Mouse (Mus musculus) MEL (cell line): Measurements from ENCODE around the gene Sept6. TPM values are rescaled to one million over a fixed set of nuclear protein-coding genes. Genes with fewer than 3 reads are reported as not detected.

Experiments used
- DNase-seq: peaks from one replicate; pipeline ENCODE4 v3.0.0; 2011; ENCODE audit warnings: low read depth, low spot score
- H3K27ac ChIP-seq: 2 replicates; pipeline ENCODE4 v1.5.1; 2012; ENCODE audit warnings: low read depth, mild to moderate bottlenecking, control low read depth, low read length, moderate library complexity; ENCODE audit not compliant: control insufficient read depth
- H3K27me3 ChIP-seq, 2 experiments: fragments of 150-350 bp in 1 of 2; sonication (generic) in 1 of 2; 2 replicates each; pipeline ENCODE4 v1.6.1; 2012; ENCODE audit warnings: low read length in 2 of 2, mild to moderate bottlenecking in 2 of 2, improper control_type of control experiment in 1 of 2, moderate library complexity in 1 of 2; ENCODE audit not compliant: insufficient read depth in 2 of 2, control insufficient read depth in 1 of 2
- H3K36me3 ChIP-seq, 2 experiments: 2 replicates each; pipeline ENCODE4 v1.6.1; 2012 to 2014; ENCODE audit warnings: low read length in 2 of 2, improper control_type of control experiment in 1 of 2, inconsistent platforms in 1 of 2, mild to moderate bottlenecking in 1 of 2; ENCODE audit not compliant: insufficient read depth in 2 of 2, control insufficient read depth in 1 of 2
- H3K4me1 ChIP-seq, 2 experiments: fragments of 150-350 bp in 1 of 2; sonication (generic) in 1 of 2; 2 replicates each; pipeline ENCODE4 v1.6.1; 2012; ENCODE audit warnings: low read length in 2 of 2, improper control_type of control experiment in 1 of 2, mild to moderate bottlenecking in 1 of 2; ENCODE audit not compliant: insufficient read depth in 2 of 2, control insufficient read depth in 1 of 2
- H3K4me3 ChIP-seq, 2 experiments: fragments of 150-350 bp in 1 of 2; sonication (generic) in 1 of 2; 2 replicates each; pipeline ENCODE4 v1.5.1; 2012; ENCODE audit warnings: low read depth in 2 of 2, low read length in 2 of 2, mild to moderate bottlenecking in 2 of 2, moderate library complexity in 2 of 2, control low read depth in 1 of 2, improper control_type of control experiment in 1 of 2; ENCODE audit not compliant: control insufficient read depth in 1 of 2, insufficient read depth in 1 of 2
- H3K79me2 ChIP-seq: 2 replicates; pipeline ENCODE4 v1.6.1; 2012; ENCODE audit warnings: mild to moderate bottlenecking, low read length, moderate library complexity; ENCODE audit not compliant: control insufficient read depth, poor library complexity, insufficient read depth
- H3K9ac ChIP-seq: 2 replicates; pipeline ENCODE4 v1.6.1; 2012; ENCODE audit warnings: low read depth, mild to moderate bottlenecking, control low read depth, low read length, moderate library complexity; ENCODE audit not compliant: control insufficient read depth, poor library complexity, severe bottlenecking
- H3K9me3 ChIP-seq: fragments of 150-350 bp; sonication (generic); replicated peaks from 2 replicates; pipeline ENCODE4 v1.6.1; 2012; ENCODE audit warnings: mild to moderate bottlenecking, low read length, improper control_type of control experiment, moderate library complexity; ENCODE audit not compliant: insufficient read depth
- BHLHE40 ChIP-seq: IDR thresholded peaks from 2 replicates; pipeline ENCODE4 v1.6.1; 2012; ENCODE audit warnings: low read depth, mild to moderate bottlenecking, inconsistent platforms, low read length, improper control_type of control experiment, borderline replicate concordance
- CHD1 ChIP-seq: IDR thresholded peaks from 2 replicates; pipeline ENCODE4 v1.6.1; 2012; ENCODE audit warnings: low read depth, mild to moderate bottlenecking, inconsistent platforms, low read length, improper control_type of control experiment
- CTCF ChIP-seq, 3 experiments: IDR thresholded peaks in 2 of 3; conservative IDR thresholded peaks in 1 of 3; 2 replicates each; pipeline ENCODE4 v1.5.1; 2011 to 2012; ENCODE audit warnings: low read length in 3 of 3, low read depth in 2 of 3, mild to moderate bottlenecking in 2 of 3, improper control_type of control experiment in 1 of 3, inconsistent platforms in 1 of 3, mixed read lengths in 1 of 3, moderate library complexity in 1 of 3; ENCODE audit not compliant: control insufficient read depth in 1 of 3, insufficient read depth in 1 of 3, poor library complexity in 1 of 3, severe bottlenecking in 1 of 3
- E2F4 ChIP-seq: IDR thresholded peaks from 2 replicates; pipeline ENCODE4 v1.6.1; 2011; ENCODE audit warnings: low read depth, low read length, improper control_type of control experiment, borderline replicate concordance
- ELF1 ChIP-seq: IDR thresholded peaks from 2 replicates; pipeline ENCODE4 v1.6.1; 2014; ENCODE audit warnings: low read depth, mild to moderate bottlenecking, inconsistent platforms, low read length, improper control_type of control experiment, moderate library complexity
- HCFC1 ChIP-seq: IDR thresholded peaks from 2 replicates; pipeline ENCODE4 v1.6.1; 2012; ENCODE audit warnings: low read depth, mild to moderate bottlenecking, inconsistent platforms, low read length, improper control_type of control experiment, moderate library complexity
- JUND ChIP-seq: IDR thresholded peaks from 2 replicates; pipeline ENCODE4 v1.6.1; 2011; ENCODE audit warnings: low read depth, mild to moderate bottlenecking, improper control_type of control experiment, low read length
- MAX ChIP-seq: IDR thresholded peaks from 2 replicates; pipeline ENCODE4 v1.6.1; 2011; ENCODE audit warnings: low read length, improper control_type of control experiment
- MAZ ChIP-seq: IDR thresholded peaks from 2 replicates; pipeline ENCODE4 v1.6.1; 2012; ENCODE audit warnings: low read depth, mild to moderate bottlenecking, inconsistent platforms, low read length, improper control_type of control experiment
- MEF2A ChIP-seq: IDR thresholded peaks from 2 replicates; pipeline ENCODE4 v1.6.1; 2014; ENCODE audit warnings: low read depth, mild to moderate bottlenecking, inconsistent platforms, low read length, improper control_type of control experiment; ENCODE audit not compliant: poor library complexity, insufficient replicate concordance, severe bottlenecking; ENCODE audit errors: extremely low read depth
- MYB ChIP-seq: IDR thresholded peaks from 2 replicates; pipeline ENCODE4 v1.6.1; 2011; ENCODE audit warnings: mild to moderate bottlenecking, low read depth, low read length, improper control_type of control experiment
- MYC ChIP-seq: IDR thresholded peaks from 2 replicates; pipeline ENCODE4 v1.6.1; 2011; ENCODE audit warnings: low read depth, mild to moderate bottlenecking, low read length, improper control_type of control experiment, moderate library complexity
- NRF1 ChIP-seq: IDR thresholded peaks from 2 replicates; pipeline ENCODE4 v1.6.1; 2014; ENCODE audit warnings: low read depth, mild to moderate bottlenecking, inconsistent platforms, low read length, improper control_type of control experiment, moderate library complexity; ENCODE audit not compliant: poor library complexity, insufficient read depth, severe bottlenecking
- RAD21 ChIP-seq: IDR thresholded peaks from 2 replicates; pipeline ENCODE4 v1.6.1; 2011; ENCODE audit warnings: mild to moderate bottlenecking, low read depth, low read length, improper control_type of control experiment
- RCOR1 ChIP-seq: IDR thresholded peaks from 2 replicates; pipeline ENCODE4 v1.6.1; 2012; ENCODE audit warnings: low read depth, mild to moderate bottlenecking, inconsistent platforms, low read length, improper control_type of control experiment
- TAL1 ChIP-seq: IDR thresholded peaks from 2 replicates; pipeline ENCODE4 v1.6.1; 2012; ENCODE audit warnings: mild to moderate bottlenecking, inconsistent platforms, low read length, moderate library complexity, mixed read lengths
- TBP ChIP-seq: IDR thresholded peaks from 2 replicates; pipeline ENCODE4 v1.8.0; 2011; ENCODE audit warnings: low read depth, low read length, improper control_type of control experiment
- TCF12 ChIP-seq: IDR thresholded peaks from 2 replicates; pipeline ENCODE4 v1.6.1; 2014; ENCODE audit warnings: low read depth, mild to moderate bottlenecking, inconsistent platforms, low read length, improper control_type of control experiment, moderate library complexity
- UBTF ChIP-seq: IDR thresholded peaks from 2 replicates; pipeline ENCODE4 v1.6.1; 2012; ENCODE audit warnings: low read depth, mild to moderate bottlenecking, inconsistent platforms, low read length, improper control_type of control experiment, moderate library complexity, borderline replicate concordance; ENCODE audit not compliant: insufficient read depth
- USF1 ChIP-seq: IDR thresholded peaks from 2 replicates; pipeline ENCODE4 v1.6.1; 2014; ENCODE audit warnings: low read depth, mild to moderate bottlenecking, inconsistent platforms, low read length, improper control_type of control experiment, moderate library complexity
- ZC3H11A ChIP-seq: IDR thresholded peaks from 2 replicates; pipeline ENCODE4 v1.6.1; 2012; ENCODE audit warnings: low read depth, mild to moderate bottlenecking, inconsistent platforms, low read length, improper control_type of control experiment
- ZNF384 ChIP-seq: IDR thresholded peaks from 2 replicates; pipeline ENCODE4 v1.6.1; 2012; ENCODE audit warnings: low read depth, mild to moderate bottlenecking, inconsistent platforms, low read length, improper control_type of control experiment
- polyA plus RNA-seq, 2 experiments: library from polyadenylated mRNA; stranded (reverse) in 1 of 2; unstranded in 1 of 2; fragments of >175 nt in 1 of 2; fragments of >200 nt in 1 of 2; gene quantifications; 2 replicates each; pipeline versions ENCODE4 v1.2.1 to v1.2.4; 2012; ENCODE audit warnings: low replicate concordance in 2 of 2, low read depth in 1 of 2; ENCODE audit not compliant: insufficient read length in 2 of 2, insufficient read depth in 1 of 2, missing spikeins in 1 of 2
- total RNA-seq: library from RNA; depleted of rRNA; stranded (reverse); fragments of 300-350 nt; gene quantifications from 2 replicates; pipeline ENCODE4 v1.2.3, GENCODE M21; 2012

Sept6 gene
- total and polyA plus RNA-seq, 3 experiments: 16.5 to 37.8 TPM; not detected in 1

- Histone ChIP-seq H3K36me3 (peaks cover 0 to 2% of the 10 kb centered on the region in 2 experiments; a peak in 2 of 4 replicates), H3K27me3 (no peaks in the 10 kb centered on the region), H3K9ac (peak within 1 kb of the TSS; percentile 98), H3K4me1 (peaks cover 0 to 4% of the 10 kb centered on the region in 2 experiments; a peak in 2 of 4 replicates), H3K4me3 (peak within 1 kb of the TSS; percentile 97 to 98), H3K79me2 (peaks cover 13% of the 10 kb centered on the region), H3K27ac (peak within 1 kb of the TSS; percentile 55), H3K9me3 (no peaks in the 10 kb centered on the region)
- DNase-seq: no peak
- TF ChIP-seq ELF1 (no peak), MYC (no peak), RCOR1 (no peak), ZC3H11A (no peak), TBP (0 out of 2 replicates have a peak, but pooled peaks have one; percentile 43), RAD21 (no peak), MAZ (no peak)
These were observed 117.8 kb downstream of the Sept6 start, which contains the start of the genes Ube2a and C330007P06Rik for GRCm38 (mm10) chrX:36873765-36874164. TSS of gene Ube2a (plus strand) at chrX:36873900. TSS of gene C330007P06Rik (minus strand) at chrX:36874111.

GRCm38 (mm10) chrX:36870372-36870771 is 121.2 kb downstream of the Sept6 start:
- no peaks in the 10 kb centered on the region for H3K9me3 ChIP-seq
- no peak for TF ChIP-seq ZNF384
- no peak for TF ChIP-seq JUND
- TF ChIP-seq BHLHE40: no peak
- no peak for TF ChIP-seq NRF1
- no peak for TF ChIP-seq USF1
- no peak for TF ChIP-seq E2F4
- TF ChIP-seq MEF2A: no peak
- no peak for TF ChIP-seq TAL1
- no peak for TF ChIP-seq CTCF (IDR thresholded peaks at IDR 0.05 in 2 of 3, conservative IDR thresholded peaks at IDR 0.05 in 1 of 3; ENCODE audit: control insufficient read depth in 1 of 3, insufficient read depth in 1 of 3, low read depth in 2 of 3, low read length in 3 of 3, poor library complexity in 1 of 3, severe bottlenecking in 1 of 3)
- TF ChIP-seq MAX: no peak
- no peak for TF ChIP-seq MYB
- TF ChIP-seq MAZ: no peak
- no peak for TF ChIP-seq ZC3H11A
- TF ChIP-seq UBTF: no peak
- no peak for TF ChIP-seq CHD1
- TF ChIP-seq HCFC1: no peak
- no peak for TF ChIP-seq TCF12
- peaks cover 0 to 3% of the 10 kb centered on the region in 2 experiments; a peak in 2 of 4 replicates for H3K4me1 ChIP-seq
- H3K27ac ChIP-seq: no peak overlapping the region
- no peaks in the 10 kb centered on the region; a peak in 1 of 4 replicates for H3K36me3 ChIP-seq
- no peaks in the 10 kb centered on the region for H3K27me3 ChIP-seq
- no peak overlapping the region for H3K4me3 ChIP-seq
- peak; percentile 15 for DNase-seq
- H3K9ac ChIP-seq: no peak overlapping the region
- H3K79me2 ChIP-seq: peaks cover 12% of the 10 kb centered on the region
